Mouse (Mus musculus) liver, embryonic 14.5 days (tissue): ENCODE measurements around the gene Cacnb4. TPM values are rescaled to one million over a fixed set of nuclear protein-coding genes. Genes with fewer than 3 reads are reported as not detected.

ENCODE experiments used
- ATAC-seq: fragments of 200-750 bp; cut with Nextera tagmentation; 2 replicates; pipeline ENCODE4 v1.8.0; 2017; ENCODE audit warnings: moderate number of reproducible peaks, mild to moderate bottlenecking, moderate library complexity; ENCODE audit not compliant: insufficient read depth
- DNase-seq, 3 experiments: peaks; one replicate each; pipeline ENCODE4 v3.0.0-alpha.2; 2012 to 2013; ENCODE audit warnings: low read depth in 3 of 3, low spot score in 3 of 3
- H3K27ac ChIP-seq: fragments of 300-500 bp; sonication (generic); 2 replicates; pipeline ENCODE4 v1.5.1; 2014; ENCODE audit warnings: moderate library complexity, mild to moderate bottlenecking, control low read depth, inconsistent platforms
- H3K27me3 ChIP-seq: fragments of 300-500 bp; sonication (generic); 2 replicates; pipeline ENCODE4 v1.6.1; 2014; ENCODE audit warnings: mild to moderate bottlenecking, low read length, moderate library complexity; ENCODE audit not compliant: control insufficient read depth, insufficient read depth
- H3K36me3 ChIP-seq: fragments of 300-500 bp; sonication (generic); replicated peaks from 2 replicates; pipeline ENCODE4 v1.6.1; 2014; ENCODE audit warnings: low read depth; ENCODE audit not compliant: control insufficient read depth, insufficient read depth
- H3K4me1 ChIP-seq, 2 experiments: fragments of 200-500 bp in 1 of 2; fragments of 300-500 bp in 1 of 2; sonication (generic) in 1 of 2; replicated peaks; 2 replicates each; pipeline ENCODE4 v1.6.1; 2012 to 2014; ENCODE audit warnings: antibody characterized with exemption in 1 of 2, inconsistent platforms in 1 of 2, low read length in 1 of 2; ENCODE audit not compliant: control insufficient read depth in 2 of 2, insufficient read depth in 2 of 2
- H3K4me2 ChIP-seq: fragments of 300-500 bp; sonication (generic); 2 replicates; pipeline ENCODE4 v1.6.1; 2014; ENCODE audit warnings: low read depth, mild to moderate bottlenecking, control low read depth, moderate library complexity
- H3K4me3 ChIP-seq, 2 experiments: fragments of 200-500 bp in 1 of 2; fragments of 300-500 bp in 1 of 2; sonication (generic) in 1 of 2; 2 replicates each; pipeline ENCODE4 v1.5.1; 2012 to 2014; ENCODE audit warnings: low read depth in 2 of 2, low read length in 2 of 2, mild to moderate bottlenecking in 2 of 2, control low read depth in 1 of 2, inconsistent platforms in 1 of 2, moderate library complexity in 1 of 2; ENCODE audit not compliant: insufficient read depth in 1 of 2
- H3K9ac ChIP-seq: fragments of 300-500 bp; sonication (generic); replicated peaks from 2 replicates; pipeline ENCODE4 v1.6.1; 2014; ENCODE audit warnings: mild to moderate bottlenecking, control low read depth, moderate library complexity
- H3K9me3 ChIP-seq: fragments of 300-500 bp; sonication (generic); 2 replicates; pipeline ENCODE4 v1.6.1; 2016; ENCODE audit warnings: low read length, mixed read lengths; ENCODE audit not compliant: control insufficient read depth
- CTCF ChIP-seq: IDR thresholded peaks from 2 replicates; pipeline ENCODE4 v1.5.1; 2016; ENCODE audit warnings: antibody characterized with exemption, low read depth, control low read depth
- EP300 ChIP-seq: IDR thresholded peaks from 2 replicates; pipeline ENCODE4 v1.6.1; 2016; ENCODE audit warnings: antibody characterized with exemption, low read depth
- WGBS: fragments of 180-500 bp; shearing (Covaris S2); extraction: QIAGEN DNeasy Blood & Tissue Kit; methylation state at CpG from one replicate; pipeline ENCODE4 v1.1.7; 2014; ENCODE audit not compliant: insufficient replicate concordance; 5-methylcytosine and 5-hydroxymethylcytosine counted together
- polyA plus RNA-seq, 2 experiments: library from polyadenylated mRNA; depleted of rRNA in 1 of 2; stranded (reverse) in 1 of 2; unstranded in 1 of 2; fragments of >200 nt; fragmentation: Nextera tagmentation in 1 of 2; extraction: Ambion mirVana in 1 of 2; gene quantifications; 2 replicates each; pipeline versions ENCODE4 v1.2.1 to v1.2.3; 2012 to 2014

Cacnb4 gene
- polyA plus RNA-seq, 2 experiments, result 0.06 to 0.19 TPM

DNA sequence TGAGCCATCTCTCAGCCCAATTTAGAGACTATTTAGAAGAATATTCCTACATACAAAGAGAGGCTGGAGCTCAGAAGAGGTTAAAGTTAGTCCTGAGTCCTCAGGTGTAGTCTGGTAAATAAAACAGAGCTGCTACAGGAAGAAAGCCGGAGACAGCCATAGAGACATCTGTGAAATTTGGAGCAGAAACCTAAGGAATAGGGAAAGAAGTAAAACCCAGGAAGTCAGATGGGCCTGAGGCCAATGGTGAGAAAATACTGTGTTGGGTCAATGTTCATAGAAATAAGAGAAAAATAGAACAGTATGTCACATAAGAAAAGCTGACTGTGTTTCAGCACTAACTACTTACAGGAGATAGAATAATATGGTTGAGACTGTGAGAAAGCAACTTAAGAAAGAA lies 155.6 kb downstream of the Cacnb4 start:
- TF ChIP-seq CTCF, result no peak
- no peak for TF ChIP-seq EP300
- H3K36me3 ChIP-seq, result no peaks in the 10 kb centered on the region
- no peaks in the 10 kb centered on the region; the same call in 1 of the 2 replicates for H3K27me3 ChIP-seq
- no peak overlapping the region for H3K4me3 ChIP-seq
- 67% methylated on average over 1 of the region's 1 CpGs for WGBS
- no peak overlapping the region for H3K4me2 ChIP-seq
- DNase-seq (no peak), ATAC-seq (no peak)
- no peak overlapping the region for H3K9ac ChIP-seq
- no peaks in the 10 kb centered on the region for H3K9me3 ChIP-seq
- no peak overlapping the region for H3K27ac ChIP-seq
- no peaks in the 10 kb centered on the region for H3K4me1 ChIP-seq

DNA sequence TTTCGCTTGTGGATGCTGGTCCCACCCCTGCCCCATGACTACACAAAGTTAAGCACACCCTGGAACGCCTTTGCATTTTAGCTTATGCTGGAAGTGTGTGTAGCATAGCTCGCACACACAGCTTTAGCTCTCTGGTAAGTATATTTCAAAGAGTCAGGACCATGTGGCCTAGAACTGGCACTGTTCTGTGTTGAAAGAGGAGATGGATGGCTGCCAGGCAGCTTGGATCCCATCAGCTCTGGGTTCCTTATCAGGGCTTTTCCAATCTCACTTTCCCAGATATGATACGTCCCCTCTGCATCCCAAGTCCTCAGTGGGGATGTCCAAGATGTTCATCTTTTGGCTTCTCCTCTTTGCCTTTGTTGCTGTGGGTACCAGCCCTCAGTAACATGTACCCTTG lies 157.9 kb downstream of the Cacnb4 start:
- Histone ChIP-seq H3K27ac (no peak overlapping the region), H3K9ac (no peak overlapping the region), H3K27me3 (no peaks in the 10 kb centered on the region; the same call in 1 of the 2 replicates), H3K9me3 (no peaks in the 10 kb centered on the region), H3K36me3 (no peaks in the 10 kb centered on the region), H3K4me1 (no peaks in the 10 kb centered on the region; a peak in 1 of 4 replicates), H3K4me2 (no peak overlapping the region), H3K4me3 (no peak overlapping the region)
- no peak for ATAC-seq
- no peak for DNase-seq
- TF ChIP-seq EP300 (no peak), CTCF (no peak)
- WGBS, result 65% methylated on average over 4 of the region's 4 CpGs

DNA sequence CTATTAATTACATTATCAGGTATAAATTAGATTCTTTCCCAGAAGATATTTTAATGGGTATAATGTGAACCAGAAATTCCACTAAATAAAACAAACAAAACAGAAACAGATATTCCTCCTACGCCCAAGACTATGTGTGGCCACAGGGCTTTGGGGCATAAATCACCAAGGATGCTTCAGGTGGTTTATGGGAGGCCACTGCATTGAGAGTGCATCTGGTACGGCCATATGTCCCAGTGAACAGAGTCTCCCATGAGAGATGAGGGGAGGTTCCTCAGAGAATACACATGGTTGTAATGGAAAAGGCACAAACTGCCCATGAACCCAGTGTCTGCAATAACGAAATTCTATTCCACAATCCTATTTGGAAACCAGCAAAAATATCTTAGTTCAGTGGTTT lies 160.1 kb downstream of the Cacnb4 start:
- H3K9ac ChIP-seq, result no peak overlapping the region
- H3K9me3 ChIP-seq, result no peaks in the 10 kb centered on the region
- 58% methylated on average over 3 of the region's 3 CpGs for WGBS
- no peaks in the 10 kb centered on the region for H3K36me3 ChIP-seq
- H3K27ac ChIP-seq, result no peak overlapping the region
- TF ChIP-seq EP300, result no peak
- TF ChIP-seq CTCF, result no peak
- no peaks in the 10 kb centered on the region; the same call in 1 of the 2 replicates for H3K27me3 ChIP-seq
- no peak overlapping the region for H3K4me3 ChIP-seq
- no peak for DNase-seq
- no peak for ATAC-seq
- H3K4me2 ChIP-seq, result no peak overlapping the region
- H3K4me1 ChIP-seq, result no peaks in the 10 kb centered on the region; a peak in 1 of 4 replicates

DNA sequence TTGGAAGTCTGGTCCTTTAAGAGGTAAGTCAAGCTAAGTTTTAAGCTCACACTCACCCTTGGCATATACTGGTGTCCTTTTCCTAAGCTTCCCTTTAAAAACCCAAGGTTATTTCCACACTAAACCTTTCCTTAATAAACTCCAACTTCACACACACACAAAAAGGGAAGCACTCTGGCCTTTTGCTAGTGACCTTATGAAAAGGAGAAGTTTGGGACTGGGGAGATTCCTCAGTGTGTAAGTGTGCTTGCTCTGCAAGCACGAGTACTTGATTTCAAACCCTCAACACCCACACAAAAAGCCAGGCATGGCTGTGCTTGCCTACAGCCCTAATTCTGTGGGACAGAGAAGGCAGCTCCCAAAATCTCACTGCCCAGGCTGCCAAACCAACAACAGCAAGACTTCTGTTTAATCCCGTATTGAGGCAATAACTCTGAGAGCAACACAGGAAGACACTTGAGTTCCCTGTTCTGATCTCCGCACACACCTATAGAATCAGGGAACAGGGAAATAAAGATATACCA lies 163.7 kb downstream of the Cacnb4 start:
- Histone ChIP-seq H3K9me3 (no peaks in the 10 kb centered on the region), H3K36me3 (no peaks in the 10 kb centered on the region), H3K4me2 (no peak overlapping the region), H3K4me3 (no peak overlapping the region), H3K27ac (no peak overlapping the region), H3K9ac (no peak overlapping the region), H3K4me1 (no peaks in the 10 kb centered on the region; a peak in 1 of 4 replicates), H3K27me3 (no peaks in the 10 kb centered on the region)
- TF ChIP-seq CTCF, result no peak
- no peak for TF ChIP-seq EP300
- DNase-seq (no peak), ATAC-seq (no peak)
- WGBS, result 24% methylated on average over 3 of the region's 3 CpGs

DNA sequence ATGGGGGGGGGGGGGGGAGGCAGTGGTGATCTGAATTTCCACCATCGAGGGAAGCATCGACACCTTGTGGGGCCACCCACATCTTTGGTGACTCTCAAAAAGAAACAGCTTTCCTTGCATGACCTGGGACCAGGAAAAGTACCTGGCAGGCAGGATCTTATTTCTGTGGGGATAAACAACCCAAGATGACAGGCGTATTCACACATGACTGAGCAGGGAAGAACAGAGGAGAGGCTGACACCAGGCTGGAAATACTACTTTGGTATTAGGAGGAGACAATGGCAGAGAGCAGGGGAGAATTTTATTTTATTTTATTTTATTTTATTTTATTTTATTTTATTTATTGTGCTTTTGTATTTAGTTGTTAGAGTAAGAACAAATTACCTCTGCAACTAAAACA lies 164.4 kb downstream of the Cacnb4 start:
- no peak for DNase-seq
- H3K36me3 ChIP-seq, result no peaks in the 10 kb centered on the region
- H3K9me3 ChIP-seq, result no peaks in the 10 kb centered on the region
- no peak overlapping the region for H3K4me2 ChIP-seq
- 75% methylated on average over 3 of the region's 3 CpGs for WGBS
- TF ChIP-seq EP300 (no peak), CTCF (no peak)
- no peak overlapping the region for H3K9ac ChIP-seq
- no peak overlapping the region for H3K4me3 ChIP-seq
- H3K27ac ChIP-seq, result no peak overlapping the region
- ATAC-seq, result no peak
- H3K4me1 ChIP-seq, result no peaks in the 10 kb centered on the region; a peak in 1 of 4 replicates
- H3K27me3 ChIP-seq, result no peaks in the 10 kb centered on the region
